Mouse (Mus musculus): ENCODE measurements around the gene Yipf2. TPM values are rescaled to one million over a fixed set of nuclear protein-coding genes. Genes with fewer than 3 reads are reported as not detected.

The Yipf2 gene
- total and polyA plus RNA-seq, 3 experiments, result 4.7 to 13.2 (median 6.8) TPM

GRCm38 (mm10) chr9:21593122-21593721 is 594 bp upstream of the Yipf2 start:
- DNase-seq (ENCODE audit: low spot score) (peak; percentile 27), ATAC-seq (ENCODE audit: extremely low read depth, insufficient number of reproducible peaks, low FRiP score, poor library complexity, severe bottlenecking) (no peak)
- TF ChIP-seq POLR2AphosphoS5 (IDR thresholded peaks at IDR 0.05; ENCODE audit: insufficient replicate concordance, low read depth, low read length), result no peak
- H3K9me3 ChIP-seq (replicated peaks), result no peaks in the 10 kb centered on the region
- peak overlapping the region; percentile 90 for H3K4me3 ChIP-seq (ENCODE audit: low read depth, low read length)
- H3K36me3 ChIP-seq (replicated peaks), result peaks cover 84% of the 10 kb centered on the region
- H3K4me1 ChIP-seq (ENCODE audit: insufficient read depth, low read depth, low read length), result peaks cover 54% of the 10 kb centered on the region
- no peaks in the 10 kb centered on the region for H3K27me3 ChIP-seq (ENCODE audit: insufficient read depth, low read length)

- H3K36me3 ChIP-seq (replicated peaks), result peaks cover 86% of the 10 kb centered on the region
These were observed 561 bp downstream of the Yipf2 start for GRCm38 (mm10) chr9:21591831-21592702.

DNA sequence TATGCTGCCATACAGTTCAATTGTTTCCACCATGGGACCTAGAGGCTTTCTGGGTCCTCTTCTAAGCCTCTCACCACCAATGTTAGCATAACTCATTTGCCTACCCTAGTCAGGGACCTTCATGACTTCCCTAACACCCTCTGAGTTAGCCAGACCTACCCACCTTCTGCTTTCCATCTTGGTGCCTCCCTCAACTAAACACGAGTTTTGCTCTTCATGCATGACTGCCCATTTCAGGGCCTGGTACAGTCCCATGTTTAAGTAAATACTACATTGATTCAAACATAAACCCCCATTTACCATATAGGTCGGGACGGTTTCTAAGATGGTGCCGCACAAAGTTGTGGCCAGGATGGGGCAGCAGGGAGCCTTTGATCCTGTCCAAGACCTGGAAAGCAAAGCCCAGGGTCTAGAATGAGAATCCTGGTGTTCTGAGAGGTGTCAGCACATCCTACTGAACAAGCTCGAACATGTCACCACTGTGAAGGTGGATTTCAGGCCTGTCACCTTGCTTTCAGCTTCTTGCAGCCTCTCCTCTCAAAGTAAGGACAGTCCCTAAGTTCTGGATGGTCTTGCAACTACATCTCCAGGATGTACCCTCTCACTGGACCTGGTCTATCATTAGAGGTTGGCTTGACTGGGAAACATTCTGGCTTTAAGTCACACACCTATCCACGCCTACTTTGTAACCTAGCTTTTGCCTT is 1.3 kb downstream of the Yipf2 start:
- H3K4me3 ChIP-seq (ENCODE audit: low read depth, low read length), result peak overlapping the region; percentile 2; the same call in 1 of the 2 replicates
- TF ChIP-seq GATA2 (IDR thresholded peaks at IDR 0.05; ENCODE audit: borderline replicate concordance, low read depth, low read length) (no peak), GATA1 (IDR thresholded peaks at IDR 0.05; ENCODE audit: borderline replicate concordance, low read length) (no peak), POLR2AphosphoS5 (IDR thresholded peaks at IDR 0.05; ENCODE audit: insufficient replicate concordance, low read depth, low read length) (no peak), TAL1 (conservative IDR thresholded peaks at IDR 0.05; ENCODE audit: low read depth, low read length) (no peak), CTCF (IDR thresholded peaks at IDR 0.05; ENCODE audit: low read depth, low read length) (no peak)
- no peaks in the 10 kb centered on the region for H3K27me3 ChIP-seq (ENCODE audit: insufficient read depth, low read length)
- ATAC-seq (ENCODE audit: extremely low read depth, insufficient number of reproducible peaks, low FRiP score, poor library complexity, severe bottlenecking) (no peak), DNase-seq (ENCODE audit: low spot score) (no peak)
- H3K36me3 ChIP-seq (replicated peaks), result peaks cover 86% of the 10 kb centered on the region
- H3K4me1 ChIP-seq (ENCODE audit: insufficient read depth, low read depth, low read length), result peaks cover 59% of the 10 kb centered on the region
- H3K9me3 ChIP-seq (replicated peaks), result no peaks in the 10 kb centered on the region

More at GRCm38 (mm10) chr9:21591831-21592702, 561 bp downstream of the Yipf2 start:
- peak overlapping the region; percentile 90 for H3K4me3 ChIP-seq (ENCODE audit: low read depth, low read length)
- DNase-seq (ENCODE audit: low spot score) (peak; percentile 44), ATAC-seq (ENCODE audit: extremely low read depth, insufficient number of reproducible peaks, low FRiP score, poor library complexity, severe bottlenecking) (peak; percentile 15; the same call in 1 of the 2 replicates)
- no peaks in the 10 kb centered on the region for H3K27me3 ChIP-seq (ENCODE audit: insufficient read depth, low read length)
- H3K4me1 ChIP-seq (ENCODE audit: insufficient read depth, low read depth, low read length), result peaks cover 59% of the 10 kb centered on the region
- H3K9me3 ChIP-seq (replicated peaks), result no peaks in the 10 kb centered on the region
- TF ChIP-seq GATA1 (IDR thresholded peaks at IDR 0.05; ENCODE audit: borderline replicate concordance, low read length) (no peak), POLR2AphosphoS5 (IDR thresholded peaks at IDR 0.05; ENCODE audit: insufficient replicate concordance, low read depth, low read length) (no peak), TAL1 (conservative IDR thresholded peaks at IDR 0.05; ENCODE audit: low read depth, low read length) (no peak), GATA2 (IDR thresholded peaks at IDR 0.05; ENCODE audit: borderline replicate concordance, low read depth, low read length) (no peak), CTCF (IDR thresholded peaks at IDR 0.05; ENCODE audit: low read depth, low read length) (no peak)

- ATAC-seq (ENCODE audit: extremely low read depth, insufficient number of reproducible peaks, low FRiP score, poor library complexity, severe bottlenecking) (no peak), DNase-seq (ENCODE audit: low spot score) (no peak)
- Histone ChIP-seq H3K9me3 (replicated peaks) (no peaks in the 10 kb centered on the region), H3K36me3 (replicated peaks) (peaks cover 87% of the 10 kb centered on the region), H3K4me3 (ENCODE audit: low read depth, low read length) (no peak overlapping the region), H3K27me3 (ENCODE audit: insufficient read depth, low read length) (no peaks in the 10 kb centered on the region), H3K4me1 (ENCODE audit: insufficient read depth, low read depth, low read length) (peaks cover 48% of the 10 kb centered on the region)
- TF ChIP-seq TAL1 (conservative IDR thresholded peaks at IDR 0.05; ENCODE audit: low read depth, low read length) (no peak), GATA1 (IDR thresholded peaks at IDR 0.05; ENCODE audit: borderline replicate concordance, low read length) (no peak), GATA2 (IDR thresholded peaks at IDR 0.05; ENCODE audit: borderline replicate concordance, low read depth, low read length) (no peak), CTCF (IDR thresholded peaks at IDR 0.05; ENCODE audit: low read depth, low read length) (no peak), POLR2AphosphoS5 (IDR thresholded peaks at IDR 0.05; ENCODE audit: insufficient replicate concordance, low read depth, low read length) (no peak)
These were observed 3.1 kb downstream of the Yipf2 start for GRCm38 (mm10) chr9:21589538-21589937.

DNA sequence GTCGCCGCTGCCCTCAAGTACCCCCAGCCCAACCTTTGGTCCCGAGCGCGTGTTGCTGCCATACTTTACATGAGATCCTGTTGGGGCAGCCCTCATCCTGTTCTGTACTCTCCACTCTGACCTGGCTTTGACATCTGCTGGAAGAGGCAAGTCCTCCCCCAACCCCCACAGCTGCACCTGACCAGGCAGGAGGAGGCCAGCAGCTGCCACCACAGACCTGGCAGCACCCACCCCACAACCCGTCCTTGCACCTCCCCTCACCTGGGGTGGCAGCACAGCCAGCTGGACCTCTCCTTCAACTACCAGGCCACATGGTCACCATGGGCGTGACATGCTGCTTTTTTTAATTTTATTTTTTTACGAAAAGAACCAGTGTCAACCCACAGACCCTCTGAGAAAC is 4.3 kb downstream of the Yipf2 start:
- DNase-seq (ENCODE audit: low spot score) (no peak), ATAC-seq (ENCODE audit: extremely low read depth, insufficient number of reproducible peaks, low FRiP score, poor library complexity, severe bottlenecking) (no peak)
- H3K4me1 ChIP-seq (ENCODE audit: insufficient read depth, low read depth, low read length), result peaks cover 36% of the 10 kb centered on the region
- no peaks in the 10 kb centered on the region for H3K9me3 ChIP-seq (replicated peaks)
- no peak overlapping the region for H3K4me3 ChIP-seq (ENCODE audit: low read depth, low read length)
- H3K36me3 ChIP-seq (replicated peaks), result peaks cover 86% of the 10 kb centered on the region
- TF ChIP-seq POLR2AphosphoS5 (IDR thresholded peaks at IDR 0.05; ENCODE audit: insufficient replicate concordance, low read depth, low read length), result no peak
- no peak for TF ChIP-seq TAL1 (conservative IDR thresholded peaks at IDR 0.05; ENCODE audit: low read depth, low read length)
- TF ChIP-seq CTCF (IDR thresholded peaks at IDR 0.05; ENCODE audit: low read depth, low read length), result no peak
- no peak for TF ChIP-seq GATA1 (IDR thresholded peaks at IDR 0.05; ENCODE audit: borderline replicate concordance, low read length)
- TF ChIP-seq GATA2 (IDR thresholded peaks at IDR 0.05; ENCODE audit: borderline replicate concordance, low read depth, low read length), result no peak
- H3K27me3 ChIP-seq (ENCODE audit: insufficient read depth, low read length), result no peaks in the 10 kb centered on the region

Measured in G1E (cell line).